Mouse (Mus musculus) CH12.LX (cell line): ENCODE measurements around the gene Col5a1. TPM values are rescaled to one million over a fixed set of nuclear protein-coding genes. Genes with fewer than 3 reads are reported as not detected.

Experiments used
- DNase-seq: peaks from one replicate; pipeline ENCODE4 v3.0.0-alpha.2; 2013; ENCODE audit errors: extremely low read depth
- H3K27ac ChIP-seq: 2 replicates; pipeline ENCODE4 v1.5.1; 2012; ENCODE audit warnings: low read depth, mild to moderate bottlenecking, control low read depth, moderate library complexity; ENCODE audit not compliant: insufficient read depth
- H3K27me3 ChIP-seq: replicated peaks from 2 replicates; pipeline ENCODE3; 2012; ENCODE audit warnings: inconsistent platforms
- H3K36me3 ChIP-seq, 2 experiments: replicated peaks in 1 of 2; 2 replicates each; pipeline versions ENCODE3 to v1.6.1; 2012; ENCODE audit warnings: inconsistent platforms in 1 of 2, low read length in 1 of 2, mild to moderate bottlenecking in 1 of 2, mixed read lengths in 1 of 2, moderate library complexity in 1 of 2; ENCODE audit not compliant: control insufficient read depth in 1 of 2, insufficient read depth in 1 of 2
- H3K4me1 ChIP-seq, 2 experiments: 2 replicates each; pipeline ENCODE4 v1.6.1; 2012; ENCODE audit warnings: inconsistent platforms in 1 of 2, moderate library complexity in 1 of 2; ENCODE audit not compliant: insufficient read depth in 2 of 2, control insufficient read depth in 1 of 2
- H3K4me2 ChIP-seq: 2 replicates; pipeline ENCODE4 v1.6.1; 2012; ENCODE audit warnings: low read depth, mild to moderate bottlenecking, control low read depth; ENCODE audit not compliant: poor library complexity, insufficient read depth, severe bottlenecking
- H3K4me3 ChIP-seq, 3 experiments: fragments of 150-350 bp in 1 of 3; sonication (generic) in 1 of 3; replicated peaks in 1 of 3; 2 replicates each; pipeline versions ENCODE3 to v1.5.1; 2011 to 2012; ENCODE audit warnings: low read depth in 2 of 3, low read length in 2 of 3, mild to moderate bottlenecking in 2 of 3, moderate library complexity in 2 of 3, control low read depth in 1 of 3, improper control_type of control experiment in 1 of 3, inconsistent platforms in 1 of 3, mixed read lengths in 1 of 3; ENCODE audit not compliant: poor library complexity in 1 of 3
- H3K79me2 ChIP-seq: replicated peaks from 2 replicates; pipeline ENCODE4 v1.6.1; 2012; ENCODE audit warnings: mild to moderate bottlenecking, moderate library complexity; ENCODE audit not compliant: control insufficient read depth, poor library complexity, insufficient read depth, severe bottlenecking; ENCODE audit errors: extremely low read depth
- H3K9ac ChIP-seq: 2 replicates; pipeline ENCODE4 v1.6.1; 2012; ENCODE audit warnings: low read depth, mild to moderate bottlenecking, control low read depth, moderate library complexity; ENCODE audit not compliant: insufficient read depth
- H3K9me3 ChIP-seq: replicated peaks from 2 replicates; pipeline ENCODE3; 2012; ENCODE audit warnings: low read length, inconsistent platforms, mixed read lengths
- BHLHE40 ChIP-seq: IDR thresholded peaks from 2 replicates; pipeline ENCODE4 v1.6.1; 2011; ENCODE audit warnings: mild to moderate bottlenecking, low read depth, low read length, improper control_type of control experiment
- CHD2 ChIP-seq: IDR thresholded peaks from 2 replicates; pipeline ENCODE4 v1.6.1; 2011; ENCODE audit warnings: low read length, improper control_type of control experiment
- E2F4 ChIP-seq: IDR thresholded peaks from 2 replicates; pipeline ENCODE4 v1.6.1; 2011; ENCODE audit warnings: low read depth, low read length, improper control_type of control experiment; ENCODE audit not compliant: insufficient replicate concordance
- ELF1 ChIP-seq: IDR thresholded peaks from 2 replicates; pipeline ENCODE4 v1.6.1; 2014; ENCODE audit warnings: low read depth, mild to moderate bottlenecking, inconsistent platforms, low read length, improper control_type of control experiment
- EP300 ChIP-seq: IDR thresholded peaks from 2 replicates; pipeline ENCODE4 v1.6.1; 2011; ENCODE audit warnings: low read length, improper control_type of control experiment
- ETS1 ChIP-seq: conservative IDR thresholded peaks from 2 replicates; pipeline ENCODE4 v1.6.1; 2012; ENCODE audit warnings: low read depth, mild to moderate bottlenecking, inconsistent platforms, low read length, improper control_type of control experiment, moderate library complexity
- HCFC1 ChIP-seq: IDR thresholded peaks from 2 replicates; pipeline ENCODE4 v1.6.1; 2012; ENCODE audit warnings: low read depth, mild to moderate bottlenecking, inconsistent platforms, low read length, improper control_type of control experiment
- MAX ChIP-seq: IDR thresholded peaks from 2 replicates; pipeline ENCODE4 v1.6.1; 2011; ENCODE audit warnings: low read length, improper control_type of control experiment
- MEF2A ChIP-seq: IDR thresholded peaks from 2 replicates; pipeline ENCODE4 v1.6.1; 2014; ENCODE audit warnings: low read depth, mild to moderate bottlenecking, inconsistent platforms, low read length, improper control_type of control experiment, borderline replicate concordance
- MXI1 ChIP-seq: IDR thresholded peaks from 2 replicates; pipeline ENCODE4 v1.6.1; 2011; ENCODE audit warnings: mild to moderate bottlenecking, low read depth, low read length, improper control_type of control experiment
- MYC ChIP-seq: IDR thresholded peaks from 2 replicates; pipeline ENCODE4 v1.6.1; 2011; ENCODE audit warnings: low read depth, mild to moderate bottlenecking, improper control_type of control experiment, low read length
- NELFE ChIP-seq: IDR thresholded peaks from 2 replicates; pipeline ENCODE4 v1.6.1; 2011; ENCODE audit warnings: low read depth, low read length, improper control_type of control experiment
- PAX5 ChIP-seq: IDR thresholded peaks from 2 replicates; pipeline ENCODE4 v1.6.1; 2012; ENCODE audit warnings: low read length, inconsistent platforms, mixed read lengths
- POLR2AphosphoS2 ChIP-seq: IDR thresholded peaks from 2 replicates; pipeline ENCODE4 v1.6.1; 2011; ENCODE audit warnings: low read depth, low read length, improper control_type of control experiment
- RAD21 ChIP-seq: IDR thresholded peaks from 2 replicates; pipeline ENCODE4 v1.6.1; 2011; ENCODE audit warnings: low read depth, mild to moderate bottlenecking, low read length, improper control_type of control experiment, moderate library complexity
- RCOR1 ChIP-seq: conservative IDR thresholded peaks from 2 replicates; pipeline ENCODE4 v1.6.1; 2012; ENCODE audit warnings: low read depth, mild to moderate bottlenecking, inconsistent platforms, low read length, improper control_type of control experiment
- TBP ChIP-seq: conservative IDR thresholded peaks from 2 replicates; pipeline ENCODE4 v1.6.1; 2011; ENCODE audit warnings: low read depth, low read length, improper control_type of control experiment
- UBTF ChIP-seq: IDR thresholded peaks from 2 replicates; pipeline ENCODE4 v1.6.1; 2012; ENCODE audit warnings: low read depth, mild to moderate bottlenecking, inconsistent platforms, low read length, improper control_type of control experiment, moderate library complexity
- USF1 ChIP-seq: IDR thresholded peaks from 2 replicates; pipeline ENCODE4 v1.6.1; 2014; ENCODE audit warnings: low read depth, mild to moderate bottlenecking, inconsistent platforms, low read length, improper control_type of control experiment
- dilution Hi-C: fragments of 300-500 bp; cut with MboI; formaldehyde crosslinking; loops from 2 replicates; pipeline ENCODE4 v1.14.3; 2020; ENCODE audit warnings: low sequenced_read_pairs; ENCODE audit not compliant: extremely low pct_unique_long_range_greater_than_20kb, extremely low pct_ligation_motif_present
- in situ Hi-C: fragments of 300-500 bp; cut with MboI; formaldehyde crosslinking; loops from 3 replicates; pipeline ENCODE4 v1.14.3; 2019; ENCODE audit warnings: low sequenced_read_pairs, low pct_ligation_motif_present, low pct_unique_long_range_greater_than_20kb, mixed read lengths
- polyA plus RNA-seq: library from polyadenylated mRNA; unstranded; fragments of >175 nt; gene quantifications from 2 replicates; pipeline ENCODE4 v1.2.1, GENCODE M21; 2012; ENCODE audit warnings: low read depth; ENCODE audit not compliant: insufficient read length
- total RNA-seq, 2 experiments: library from RNA; depleted of rRNA; stranded (reverse); fragments of 300-350 nt in 1 of 2; fragments of >200 nt in 1 of 2; gene quantifications; 2 replicates each; pipeline ENCODE4 v1.2.3; 2012 to 2014

Gene Col5a1
- total and polyA plus RNA-seq, 3 experiments: 0.04 TPM; not detected in 2

DNA sequence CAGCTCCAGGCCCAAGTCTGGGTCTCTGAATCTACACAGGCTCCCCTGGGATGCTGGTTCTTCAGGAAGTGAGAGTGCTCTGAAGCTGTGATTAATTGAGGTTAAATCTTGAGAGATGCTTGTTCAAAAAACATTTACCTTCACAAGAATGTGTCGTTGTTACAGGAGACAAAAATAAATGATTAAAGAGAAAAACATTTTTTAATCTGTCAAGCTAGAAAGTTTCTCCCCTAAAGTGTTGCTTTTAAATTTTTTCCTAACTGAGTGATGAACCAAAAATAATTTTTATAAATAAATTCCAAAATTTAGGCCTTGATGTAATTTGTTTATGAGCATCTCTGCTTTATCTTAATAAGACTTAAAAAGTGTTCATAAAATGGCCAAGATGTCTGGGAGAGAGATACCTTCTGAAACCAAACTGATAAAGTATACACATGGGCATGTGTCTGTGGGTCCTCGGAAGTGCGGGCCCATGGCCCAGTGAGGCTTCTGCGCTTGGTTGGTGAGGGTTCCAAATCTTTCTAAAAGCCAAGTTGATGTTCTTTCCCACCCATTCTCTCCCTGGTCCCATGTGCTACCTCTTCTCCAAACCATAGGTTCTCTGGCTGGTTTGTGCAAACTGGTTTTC is 177.6 kb downstream of the Col5a1 start:
- Histone ChIP-seq H3K9me3 (no peaks in the 10 kb centered on the region), H3K4me3 (no peak overlapping the region), H3K27me3 (peaks cover 85% of the 10 kb centered on the region), H3K36me3 (no peaks in the 10 kb centered on the region), H3K4me1 (no peaks in the 10 kb centered on the region), H3K4me2 (no peak overlapping the region), H3K27ac (no peak overlapping the region), H3K9ac (no peak overlapping the region), H3K79me2 (no peaks in the 10 kb centered on the region)
- TF ChIP-seq HCFC1 (no peak), MYC (no peak), MXI1 (no peak), BHLHE40 (no peak), RAD21 (no peak), MEF2A (no peak), E2F4 (no peak), RCOR1 (no peak), ELF1 (no peak), TBP (no peak), POLR2AphosphoS2 (no peak), MAX (no peak), NELFE (no peak), CHD2 (no peak), UBTF (no peak), PAX5 (no peak), USF1 (no peak)
- in situ Hi-C loops (no loop called here), dilution Hi-C loops (no loop called here)
- DNase-seq: no peak

DNA sequence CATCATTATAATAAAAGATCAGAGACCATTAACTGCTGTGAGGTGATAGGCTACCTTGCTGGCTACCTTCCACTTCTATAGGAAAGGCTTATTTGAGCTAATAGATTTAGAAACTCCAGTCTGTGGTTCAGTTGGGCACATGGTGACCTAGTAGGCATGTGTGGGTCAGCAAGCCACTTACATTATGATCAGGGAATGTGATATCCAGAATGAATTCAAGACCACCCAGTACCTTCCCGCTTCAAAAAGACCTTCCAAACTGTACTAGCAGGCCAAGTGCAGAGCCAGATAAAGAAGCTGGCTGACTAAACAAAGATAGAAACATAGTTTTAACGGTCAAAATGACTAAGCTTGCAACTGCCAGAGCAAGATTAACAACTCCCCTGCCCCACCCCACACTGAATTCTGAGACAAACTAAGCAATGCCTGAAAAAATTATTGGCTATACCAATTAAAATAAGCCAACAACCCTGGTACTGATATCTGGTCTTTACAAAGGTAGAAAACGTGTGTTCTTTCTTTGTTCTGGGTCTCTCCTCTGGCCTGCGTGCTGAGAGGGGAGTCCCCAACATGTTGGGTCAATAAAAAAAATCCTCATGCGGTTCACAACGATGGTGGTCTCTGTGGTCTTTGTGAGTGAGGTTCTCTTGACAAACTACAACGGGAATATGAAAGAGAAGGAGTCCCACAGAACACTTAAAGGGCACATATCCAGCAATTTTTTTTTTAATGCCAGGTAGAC is 178.3 kb downstream of the Col5a1 start:
- Histone ChIP-seq H3K9ac (no peak overlapping the region), H3K4me3 (no peak overlapping the region), H3K4me2 (no peak overlapping the region), H3K4me1 (no peaks in the 10 kb centered on the region), H3K9me3 (no peaks in the 10 kb centered on the region), H3K79me2 (no peaks in the 10 kb centered on the region), H3K27ac (no peak overlapping the region), H3K36me3 (no peaks in the 10 kb centered on the region), H3K27me3 (peaks cover 85% of the 10 kb centered on the region)
- DNase-seq: no peak
- dilution Hi-C loops (no loop called here), in situ Hi-C loops (no loop called here)
- no peak for TF ChIP-seq EP300
- TF ChIP-seq ETS1: no peak
- no peak for TF ChIP-seq POLR2AphosphoS2
- no peak for TF ChIP-seq MXI1
